Mouse (Mus musculus) liver, adult (tissue): ENCODE data around the gene Syna.
A peak's percentile ranks its signal among the peaks of the same experiment; 100 is the strongest.

Source experiments
- GATA4 ChIP-seq: IDR thresholded peaks from 2 replicates; pipeline ENCODE4 v1.6.1; 2014; ENCODE audit warnings: mild to moderate bottlenecking, low read length; ENCODE audit not compliant: insufficient replicate concordance

The Syna gene

DNA sequence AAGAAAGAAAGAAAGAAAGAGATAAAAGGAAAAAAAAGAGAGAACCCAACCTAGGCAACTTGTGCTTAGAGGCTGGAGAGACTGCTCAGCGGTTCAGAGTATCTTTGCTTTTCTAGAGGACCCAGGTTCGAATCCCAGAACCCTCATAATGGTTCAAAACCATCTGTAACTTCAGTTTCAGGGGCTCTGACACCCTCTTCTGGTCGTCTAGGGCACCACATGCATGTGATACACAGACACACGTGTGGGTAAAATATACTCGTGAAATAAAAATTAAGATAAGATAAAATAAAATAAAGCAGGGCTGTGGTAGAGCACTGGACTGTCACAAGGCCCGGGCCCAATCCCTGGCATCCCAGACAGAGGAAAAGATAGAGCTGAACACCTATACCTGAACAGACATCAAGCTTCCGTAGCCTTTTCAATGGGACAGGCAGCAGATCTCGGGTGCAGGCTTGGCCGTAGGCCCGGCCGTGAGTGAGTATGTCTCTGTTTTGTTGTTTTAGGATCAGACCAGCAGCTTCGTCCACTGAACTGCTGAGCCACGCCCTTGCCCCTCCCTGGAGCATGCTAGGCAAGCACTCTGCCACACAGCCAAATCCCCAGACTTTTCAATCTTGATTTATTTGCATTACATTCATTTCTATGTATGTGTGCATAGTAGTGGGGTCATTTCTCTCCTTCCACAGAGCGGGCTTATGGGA is 16.7 kb upstream of the Syna start:
- TF ChIP-seq GATA4 = no peak

DNA sequence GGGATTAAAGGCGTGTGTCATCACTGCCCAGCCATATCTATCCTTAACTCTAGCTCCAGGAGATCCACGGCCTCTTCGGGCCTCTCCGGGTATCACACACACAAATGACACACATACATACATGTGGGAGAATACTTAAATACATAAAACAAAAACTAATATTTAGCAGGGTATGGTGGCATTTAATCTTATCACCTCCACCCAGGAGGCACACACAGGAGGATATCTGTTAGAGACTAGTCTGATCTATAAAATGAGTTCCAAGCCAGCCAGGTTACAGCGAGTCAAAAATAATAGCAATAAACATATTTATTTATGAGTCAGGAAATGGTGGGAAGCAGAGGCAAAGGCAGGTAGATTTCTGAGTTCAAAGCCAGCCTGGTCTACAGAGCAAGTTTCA is 15.9 kb upstream of the Syna start:
- no peak for TF ChIP-seq GATA4

DNA sequence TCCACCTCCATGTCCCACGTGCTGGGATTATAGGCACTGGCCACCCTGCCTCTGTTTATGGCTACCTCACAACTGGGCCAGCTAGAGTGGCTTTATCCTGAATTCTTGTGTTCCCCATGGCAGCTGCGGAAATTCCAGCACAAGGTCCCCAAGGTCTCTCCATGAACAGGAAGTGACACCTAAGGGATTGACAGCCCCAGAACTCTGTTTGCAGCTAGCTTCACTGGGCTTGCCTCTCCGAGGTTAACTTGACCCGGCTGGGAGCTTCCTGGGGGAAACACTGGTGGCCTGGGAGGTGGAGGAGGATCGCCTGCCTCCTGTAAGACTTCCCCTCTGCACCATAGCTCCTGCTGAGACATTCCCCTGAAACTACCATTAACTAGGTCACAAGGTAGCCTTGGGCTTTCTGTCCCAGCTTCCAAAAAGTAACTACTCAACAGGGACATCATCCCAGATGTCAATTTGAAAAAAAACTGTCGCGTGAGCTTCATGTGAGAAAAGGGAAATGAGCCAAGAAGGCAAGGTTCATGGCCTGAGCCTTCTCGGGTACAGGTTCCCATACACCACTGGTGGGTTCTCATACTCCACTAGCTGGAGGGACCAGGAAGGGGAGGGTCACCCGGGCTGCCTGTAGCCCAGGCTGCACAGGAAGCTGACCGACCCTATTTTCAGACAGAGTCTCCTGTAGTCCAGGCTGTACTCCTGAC is 12.7 kb upstream of the Syna start:
- 0 out of 2 replicates have a peak, but pooled peaks have one; percentile 6 for TF ChIP-seq GATA4

DNA sequence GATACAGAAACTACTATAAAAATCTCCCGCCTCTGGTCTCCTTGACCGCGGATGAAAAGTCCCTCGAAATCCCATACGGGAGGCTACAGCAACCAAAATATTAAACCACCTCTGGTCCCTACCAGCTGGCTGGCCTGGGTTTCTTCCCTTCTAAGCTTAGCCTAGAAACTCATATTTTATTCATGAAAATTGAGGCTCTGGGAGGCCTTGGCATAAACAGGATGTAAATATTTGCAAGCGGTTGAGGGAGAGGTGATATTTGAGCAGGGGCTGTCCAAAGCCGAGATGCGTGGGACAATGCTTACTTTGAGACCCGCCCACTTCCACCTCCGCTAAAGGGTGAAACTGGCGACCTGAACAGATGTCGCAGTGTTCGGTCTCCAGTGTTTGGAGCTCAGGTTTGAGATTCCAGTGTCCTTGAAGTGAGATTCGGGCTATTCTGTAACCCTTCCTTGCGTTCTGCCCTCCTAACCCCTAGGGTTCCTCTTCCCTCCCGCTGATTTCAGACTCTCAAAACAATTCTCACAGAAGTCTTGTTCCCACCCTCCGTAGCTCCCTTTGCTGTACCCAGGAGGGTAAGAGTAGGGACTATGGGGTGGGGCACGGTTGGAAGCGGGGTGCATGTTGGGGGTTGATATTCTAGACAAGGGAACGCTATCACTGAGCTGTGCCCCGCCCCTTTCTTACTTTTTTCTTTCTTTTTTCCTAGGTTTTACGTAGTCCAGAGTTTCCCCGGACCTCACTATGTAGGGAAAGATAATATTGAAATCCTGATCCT is 11.9 kb upstream of the Syna start:
- no peak; the same call in 1 of the 2 replicates for TF ChIP-seq GATA4

DNA sequence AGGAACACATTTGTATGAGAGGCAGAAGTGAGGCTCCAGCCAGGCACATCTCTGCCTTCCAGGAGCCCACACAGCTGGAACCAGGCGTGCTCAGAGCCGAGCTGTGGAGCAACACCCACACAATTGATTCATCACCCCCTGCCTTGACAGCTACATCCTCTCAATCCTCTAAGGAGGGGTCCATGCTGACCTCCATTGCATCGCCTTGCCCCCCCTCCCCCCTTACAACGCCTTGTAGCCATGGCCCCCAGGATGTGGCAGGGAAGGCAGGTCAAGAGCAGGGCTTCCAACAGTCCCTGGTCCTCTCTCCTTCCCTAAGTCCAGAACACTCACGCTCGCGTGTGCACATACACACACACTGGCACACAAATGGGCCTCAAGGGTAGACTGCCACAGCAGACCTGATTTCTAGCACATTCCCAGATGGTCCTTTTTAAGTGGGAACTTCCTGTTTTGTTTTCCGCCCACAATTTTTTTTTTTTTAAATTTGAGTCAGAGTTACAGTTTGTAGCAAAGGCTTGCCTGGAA is 9.1 kb upstream of the Syna start:
- TF ChIP-seq GATA4 = no peak

DNA sequence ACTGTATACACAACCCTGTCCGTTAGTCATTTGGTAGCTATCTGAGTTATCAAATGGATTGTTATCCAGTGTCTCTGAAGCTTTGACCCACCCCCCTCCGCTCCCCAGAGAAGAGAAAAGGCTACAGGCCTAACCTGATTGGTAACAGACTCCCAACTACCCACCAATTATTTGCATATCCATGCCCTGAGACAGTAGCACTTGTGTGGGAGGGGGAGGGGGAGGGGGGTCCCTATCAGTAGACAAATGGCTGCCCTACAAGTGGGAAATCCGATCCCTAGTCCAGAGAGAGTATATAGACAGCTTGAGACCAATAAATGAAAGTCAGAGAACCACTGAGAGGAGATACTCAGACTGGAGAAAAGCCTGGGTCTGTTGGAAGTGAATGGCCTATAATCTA is 8.1 kb upstream of the Syna start:
- no peak for TF ChIP-seq GATA4

DNA sequence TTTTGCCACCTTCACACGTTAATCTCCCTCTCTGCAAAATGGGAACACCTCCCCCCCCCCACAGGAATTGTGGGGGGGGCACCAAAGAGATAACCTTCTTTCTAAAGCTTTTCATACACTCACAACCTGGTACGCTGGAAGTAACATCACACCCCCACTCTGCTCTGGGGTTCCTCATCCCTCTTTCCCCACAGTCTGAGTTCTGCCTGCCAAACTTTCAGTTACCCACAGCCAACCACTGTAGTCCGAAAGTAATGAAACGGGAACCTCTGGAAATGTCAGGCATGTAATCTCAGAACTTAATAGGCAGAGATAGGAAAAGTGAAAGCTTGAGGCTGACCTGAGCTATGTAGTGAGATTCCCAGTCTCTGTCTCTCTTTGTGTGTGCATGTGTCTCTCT is 7.5 kb upstream of the Syna start:
- no peak for TF ChIP-seq GATA4

DNA sequence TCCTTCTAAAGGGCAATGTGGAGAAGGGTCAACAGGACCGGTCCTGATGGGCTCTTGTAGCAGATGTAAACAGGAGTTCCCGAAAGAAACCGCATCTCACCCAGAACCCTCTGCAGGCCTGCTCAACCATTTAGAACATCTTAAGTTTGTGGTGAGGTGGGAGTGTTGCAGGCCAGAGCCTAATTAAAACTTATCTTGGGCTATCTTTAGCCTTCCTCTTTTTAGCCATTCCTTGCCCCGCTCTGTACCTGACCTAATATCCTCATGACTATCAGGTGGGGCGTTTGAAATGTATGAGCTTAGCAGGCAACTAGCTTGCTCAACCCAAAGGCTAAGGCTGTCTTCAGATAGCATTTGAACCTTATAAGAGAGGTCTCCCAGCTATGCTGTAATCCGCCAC is 5.7 kb upstream of the Syna start:
- TF ChIP-seq GATA4 = no peak

DNA sequence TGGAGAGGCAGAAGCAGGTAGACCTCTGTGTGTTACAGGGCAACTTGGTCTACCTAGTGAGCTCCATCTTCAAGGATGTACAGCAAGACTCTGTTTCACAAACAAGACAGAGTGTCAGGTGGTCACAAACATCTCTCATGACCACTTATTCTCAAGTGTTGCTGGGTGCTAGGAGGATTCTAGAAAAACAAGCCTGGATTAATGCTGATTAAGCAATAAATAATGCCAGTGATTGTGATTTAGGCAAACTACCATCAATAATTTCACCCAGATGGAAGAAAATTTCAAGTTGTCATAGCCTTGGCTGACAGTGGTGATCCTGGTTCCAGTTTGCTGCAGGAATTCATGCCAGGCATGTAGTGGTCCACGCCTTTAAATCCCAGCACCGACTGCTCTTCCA is 4.3 kb upstream of the Syna start:
- TF ChIP-seq GATA4 = no peak

DNA sequence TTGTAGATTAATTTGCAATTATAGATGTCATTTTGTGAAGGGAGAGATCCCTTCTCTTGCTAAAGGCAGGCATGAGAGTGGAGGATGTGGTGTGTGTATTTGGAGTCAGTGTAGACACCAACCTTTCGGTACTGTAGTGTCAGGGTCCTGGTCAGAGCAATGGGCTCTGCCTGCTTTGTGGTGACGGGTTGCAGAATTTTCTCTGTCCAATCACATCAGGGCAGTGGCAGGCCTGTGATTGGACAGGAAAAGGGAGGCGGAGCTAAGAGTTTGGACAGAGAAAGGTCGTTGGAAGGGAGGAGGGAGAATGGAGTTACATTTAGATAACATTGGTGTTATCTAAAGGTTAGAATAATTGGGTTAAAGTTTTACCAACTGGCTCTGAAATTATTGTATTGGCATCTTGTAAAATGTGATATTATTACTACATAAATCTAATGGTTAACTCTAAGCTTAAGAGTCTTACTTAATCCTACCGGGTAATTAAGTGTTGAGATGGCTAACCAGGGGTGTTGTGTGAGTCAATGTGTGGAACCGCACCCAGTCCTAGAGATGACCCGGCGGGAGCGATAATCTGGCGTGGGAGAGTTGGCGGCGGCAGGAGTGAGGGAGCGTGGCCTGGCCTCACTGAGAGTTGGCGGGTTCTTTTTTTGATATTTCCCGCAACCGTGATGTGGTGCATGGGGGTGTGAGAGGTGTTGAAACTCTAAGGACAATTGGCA is 640 bp upstream of the Syna start:
- no peak for TF ChIP-seq GATA4

DNA sequence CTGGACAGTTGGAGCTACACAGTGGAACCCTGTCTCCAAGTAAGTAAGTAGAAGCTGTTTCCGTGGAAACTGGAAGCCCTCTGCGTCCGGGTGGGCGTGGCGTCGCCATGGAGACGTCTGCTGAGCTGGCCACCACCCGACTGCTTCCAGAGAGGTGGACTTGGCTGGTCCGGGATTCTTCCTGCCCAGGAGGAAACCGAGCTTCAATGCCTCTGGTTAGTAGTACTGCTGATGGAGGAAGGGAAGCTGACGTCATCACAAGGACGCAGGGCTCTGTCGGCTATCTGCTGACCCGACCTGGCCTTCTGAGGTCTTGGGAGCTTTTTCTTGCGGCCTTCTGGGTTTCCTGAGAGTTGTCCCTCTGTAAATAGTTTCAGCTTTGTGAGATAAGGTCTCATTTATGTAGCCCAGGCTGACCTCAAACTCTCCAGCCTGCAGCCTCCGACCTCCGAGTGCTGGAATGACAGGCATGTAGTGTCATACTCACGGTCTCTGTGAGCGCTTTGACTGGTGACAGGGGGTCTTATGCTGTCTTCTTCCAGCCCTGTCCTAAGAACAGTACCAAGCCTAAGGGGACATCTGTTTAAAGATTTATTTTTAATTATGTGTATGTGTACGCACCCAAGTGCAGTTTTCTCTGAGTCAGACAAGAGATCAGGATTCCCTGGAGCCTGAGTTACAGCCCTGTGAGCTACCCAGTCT is 4.4 kb downstream of the Syna start:
- TF ChIP-seq GATA4 = peak; percentile 85

DNA sequence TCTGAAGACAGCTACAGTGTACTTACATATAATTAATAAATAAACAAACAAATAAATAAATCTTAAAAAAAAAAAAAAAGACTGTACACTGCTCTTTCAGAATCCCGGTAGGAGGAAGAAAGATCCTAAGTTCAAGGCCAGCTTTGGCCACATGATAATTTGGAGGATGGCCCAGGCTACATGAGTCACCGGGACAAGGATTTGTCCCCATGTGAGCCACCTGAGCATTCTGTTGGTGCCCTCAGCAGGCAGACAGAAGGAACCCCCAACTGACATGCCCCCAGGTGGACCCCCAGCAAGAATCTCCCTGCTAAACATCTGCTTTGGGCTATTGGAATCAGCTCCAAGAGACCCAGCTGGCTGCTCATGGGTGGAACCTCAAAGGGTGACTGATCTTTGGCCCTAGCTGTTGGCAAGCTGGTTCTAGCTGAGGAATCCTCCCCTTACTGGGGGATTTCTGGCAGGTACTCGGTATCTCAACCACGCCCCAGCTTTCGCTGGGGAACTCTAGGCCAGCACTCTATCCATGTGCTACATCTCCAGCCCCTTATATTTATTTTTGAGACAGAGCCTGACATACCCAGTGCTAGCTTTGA is 5.9 kb downstream of the Syna start:
- no peak for TF ChIP-seq GATA4

DNA sequence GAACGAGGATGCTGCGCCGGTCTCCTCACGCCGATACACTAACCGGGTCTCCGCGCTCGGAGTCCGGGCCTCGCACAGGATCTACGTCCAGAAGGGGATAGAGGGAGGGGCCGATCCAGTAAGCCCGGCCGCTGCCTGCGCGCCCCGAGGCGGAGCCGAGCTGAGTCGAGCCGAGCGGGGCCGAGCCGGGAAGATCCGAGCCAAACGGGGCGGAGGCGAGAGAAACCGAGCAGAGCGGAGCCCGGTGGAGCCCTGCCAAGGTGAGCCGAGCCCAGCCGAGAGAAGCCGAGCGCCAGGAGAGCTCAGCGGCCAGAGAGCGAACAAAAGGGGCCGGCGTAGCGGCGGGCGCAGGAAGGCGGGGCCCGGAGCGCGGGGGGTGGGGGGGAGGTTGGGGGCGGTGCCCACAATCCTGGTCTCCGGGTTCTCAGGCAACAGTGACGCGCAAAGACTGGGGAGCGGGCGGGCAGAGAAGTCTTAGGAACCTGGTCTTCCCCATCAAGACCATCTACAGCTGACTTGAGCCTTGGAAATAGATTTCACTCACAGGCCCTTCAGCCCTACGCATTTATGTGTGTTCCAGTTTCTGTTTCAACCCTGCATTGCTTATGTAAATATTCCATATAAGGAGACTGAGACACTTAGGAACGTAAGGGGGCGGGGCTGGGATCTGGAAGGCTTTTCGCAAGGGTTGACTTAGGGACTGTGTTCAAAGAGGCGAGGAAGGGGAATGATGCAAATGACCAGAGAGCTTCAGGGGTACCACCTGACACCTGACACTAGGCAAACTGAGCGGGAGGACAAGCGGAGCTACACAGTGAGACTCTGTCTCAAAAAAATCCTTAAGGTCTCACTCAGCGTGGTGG is 7.6 kb downstream of the Syna start, which contains the start of gene Clip2:
TSS of gene Clip2 (minus strand) at position 325 of the 863 bp plus-strand sequence.
- no peak; the same call in 1 of the 2 replicates for TF ChIP-seq GATA4
